Mouse (Mus musculus): ENCODE data around the gene Ano6. TPM values are rescaled to one million over a fixed set of nuclear protein-coding genes. Genes with fewer than 3 reads are reported as not detected.

The Ano6 gene
- 45.8 TPM for polyA plus RNA-seq (2014; fragmentation: Illumina TruSeq; extraction: RNeasy Lipid Tissue Mini Kit (QIAGEN cat#74804); ENCODE audit: low read depth, low replicate concordance)

DNA sequence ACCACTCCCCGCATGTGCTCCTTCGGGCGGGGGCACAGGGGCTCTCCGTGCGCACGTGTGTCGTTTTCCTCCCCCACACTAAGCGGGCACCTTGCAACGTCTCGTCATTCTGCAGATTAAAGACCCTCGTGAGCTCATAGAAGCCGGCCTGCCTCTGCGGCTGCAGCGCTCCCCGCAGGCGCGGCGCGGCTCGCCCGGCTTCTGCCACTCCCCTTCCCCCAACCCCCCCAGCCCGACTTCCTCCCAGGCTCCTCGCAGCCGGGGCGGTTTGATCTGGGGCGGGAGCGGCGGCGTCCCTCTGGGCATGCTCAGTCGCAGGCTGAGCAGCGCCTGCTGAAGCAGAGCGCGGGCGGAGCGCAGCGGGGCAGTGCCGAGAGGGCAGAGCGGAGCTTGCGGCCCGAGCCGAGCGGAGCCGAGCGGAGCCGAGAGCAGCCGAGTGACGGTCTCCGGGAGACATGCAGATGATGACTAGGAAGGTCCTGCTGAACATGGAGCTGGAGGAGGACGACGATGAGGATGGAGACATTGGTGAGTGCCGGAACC is at the start of gene Ano6:
Ano6 (plus strand) TSS at position 315 of the 543 bp plus-strand sequence.

Other genes with a start within 250 kb of the Ano6 start
- 0.56 TPM for gene Dbx2, start 134.9 kb upstream of the Ano6 start, polyA plus RNA-seq (2014; fragmentation: Illumina TruSeq; extraction: RNeasy Lipid Tissue Mini Kit (QIAGEN cat#74804); ENCODE audit: low read depth, low replicate concordance)